Comparison of ENCODE assay signal across 9 mouse cellular contexts in genomic region chr5:108448785-108449668, GRCm38 (mm10). TPM values are rescaled to one million over a fixed set of nuclear protein-coding genes. Genes with fewer than 3 reads are reported as not detected.
DNase-seq lines count a peak whose midpoint lies in the region; ATAC-seq lines count a peak whose summit lies in the region.
"Had no signal": no experiment of that assay in that cellular context is flagged by ENCODE, and none has a peak within 500 bp of the region (broad histone marks: within the 10 kb centered on the region; RNA-seq: fewer than 3 reads in every experiment).

Gene Mfsd7a, minus strand, starts transcription at chr5:108448891.

- H3K36me3 ChIP-seq in embryonic facial prominence, embryonic 15.5 days: no peaks in the 10 kb centered on the region
- H3K36me3 ChIP-seq in heart, embryonic 11.5 days (ENCODE audit: control insufficient read depth, insufficient read depth, low read length): no peaks in the 10 kb centered on the region
- H3K36me3 ChIP-seq in kidney, embryonic 15.5 days: no peaks in the 10 kb centered on the region

- peaks cover 11% of the 10 kb centered on the region for H3K4me1 ChIP-seq in embryonic facial prominence, embryonic 15.5 days
- H3K4me1 ChIP-seq in heart, embryonic 11.5 days (ENCODE audit: control insufficient read depth, insufficient read depth, low read length): peaks cover 10% of the 10 kb centered on the region; the same call in 1 of the 2 replicates
- peaks cover 13% of the 10 kb centered on the region for H3K4me1 ChIP-seq in kidney, embryonic 15.5 days

- 14% methylated on average over 24 of the region's 24 CpGs for WGBS in embryonic facial prominence, embryonic 15.5 days
- 8% methylated on average over 24 of the region's 24 CpGs for WGBS in heart, embryonic 11.5 days (ENCODE audit: insufficient replicate concordance)
- 9% methylated on average over 24 of the region's 24 CpGs for WGBS in kidney, embryonic 15.5 days

- H3K4me3 ChIP-seq in embryonic facial prominence, embryonic 15.5 days (replicated peaks): peak within 1 kb of the TSS; percentile 41
- H3K4me3 ChIP-seq in heart, embryonic 11.5 days (ENCODE audit: low read depth, low read length): peak within 1 kb of the TSS; percentile 39
- peak within 1 kb of the TSS; percentile 43 for H3K4me3 ChIP-seq in kidney, embryonic 15.5 days (replicated peaks)

- peak within 1 kb of the TSS; percentile 39; the same call in 1 of the 2 replicates for H3K27ac ChIP-seq in embryonic facial prominence, embryonic 15.5 days (replicated peaks)
- peak within 1 kb of the TSS; percentile 22; the same call in 1 of the 2 replicates for H3K27ac ChIP-seq in heart, embryonic 11.5 days (ENCODE audit: low read depth, low read length)
- H3K27ac ChIP-seq in kidney, embryonic 15.5 days: peak within 1 kb of the TSS; percentile 41

- no peaks in the 10 kb centered on the region for H3K9me3 ChIP-seq in embryonic facial prominence, embryonic 15.5 days (replicated peaks)
- no peaks in the 10 kb centered on the region for H3K9me3 ChIP-seq in heart, embryonic 11.5 days (replicated peaks; ENCODE audit: control insufficient read depth, low read length)
- H3K9me3 ChIP-seq in kidney, embryonic 15.5 days (replicated peaks): no peaks in the 10 kb centered on the region

- intact Hi-C loops in left cerebral cortex, postnatal 4 days (cut with DNase I): no loop called here

- peak within 1 kb of the TSS; percentile 4; the same call in 1 of the 2 replicates for H3K9ac ChIP-seq in embryonic facial prominence, embryonic 15.5 days
- H3K9ac ChIP-seq in heart, embryonic 11.5 days (ENCODE audit: low read depth, low read length): peak within 1 kb of the TSS; percentile 46
- peak within 1 kb of the TSS; percentile 41 for H3K9ac ChIP-seq in kidney, embryonic 15.5 days

- peak; percentile 78 for ATAC-seq in embryonic facial prominence, embryonic 15.5 days (ENCODE audit: insufficient number of reproducible peaks, low FRiP score, low TSS enrichment, low read depth)
- ATAC-seq in heart, embryonic 11.5 days (replicated peaks; ENCODE audit: insufficient number of reproducible peaks, low FRiP score, low TSS enrichment): peak; percentile 84
- ATAC-seq in kidney, embryonic 15.5 days (replicated peaks; ENCODE audit: low FRiP score): peak; percentile 97

- peak within 1 kb of the TSS; percentile 60 for H3K4me2 ChIP-seq in embryonic facial prominence, embryonic 15.5 days (replicated peaks)
- H3K4me2 ChIP-seq in heart, embryonic 11.5 days: peak within 1 kb of the TSS; percentile 72
- H3K4me2 ChIP-seq in kidney, embryonic 15.5 days: peak within 1 kb of the TSS; percentile 68

- peak; percentile 24 for DNase-seq in left cerebral cortex, postnatal 4 days
- DNase-seq in left cerebral cortex, adult 8-10 months (ENCODE audit: low spot score in 2 of 2): no peak
- peak; percentile 78 for DNase-seq in lung, postnatal 14 days
- peak; percentile 80 for DNase-seq in ovary, postnatal 36 days (ENCODE audit: low spot score)
- no peak for DNase-seq in layer of hippocampus, adult 8-10 months (ENCODE audit: low spot score in 2 of 2)

- H3K27me3 ChIP-seq in embryonic facial prominence, embryonic 15.5 days: peaks cover 9% of the 10 kb centered on the region; the same call in 1 of the 2 replicates
- H3K27me3 ChIP-seq in heart, embryonic 11.5 days (ENCODE audit: control insufficient read depth, insufficient read depth, low read length): peaks cover 3% of the 10 kb centered on the region
- H3K27me3 ChIP-seq in kidney, embryonic 15.5 days: peaks cover 15% of the 10 kb centered on the region

RNA-seq across cellular contexts. Expression of gene Mfsd7a, which starts in this region (rescaled TPM):
- total RNA-seq in left cerebral cortex, postnatal 4 days (2021): under 1 TPM; 0.20 to 0.32 TPM
- total RNA-seq in left cerebral cortex, adult 8-10 months (2022): 1 to 10 TPM in 3 of 4 experiments, under 1 TPM in 1; 0.81 to 1.4 (median 1.2) TPM
- polyA plus RNA-seq in embryonic facial prominence, embryonic 15.5 days (2015; fragmentation: Nextera tagmentation; extraction: Ambion mirVana): 0.65 and 1.1 TPM in 2 replicates
- polyA plus RNA-seq in heart, embryonic 11.5 days (2014; fragmentation: Nextera tagmentation; extraction: Ambion mirVana): 0.08 and 0.27 TPM in 2 replicates
- polyA plus RNA-seq in kidney, embryonic 15.5 days (2015; fragmentation: Nextera tagmentation; extraction: Ambion mirVana): 0.58 and 0.70 TPM in 2 replicates
- total RNA-seq in layer of hippocampus, adult 8-10 months (2022): 1 to 10 TPM; 1.2 to 2.3 (median 1.7) TPM
- total RNA-seq: CH12.LX had no signal

Comparison
In these comparisons a context has a peak if more than half of its experiments do, and no peak if none do; other contexts are left out.
1. Peak in DNase-seq in left cerebral cortex, postnatal 4 days; RNA of the gene not detected or under 1 TPM.
2. Peak in ATAC-seq, H3K4me3 ChIP-seq, H3K27ac ChIP-seq, H3K9ac ChIP-seq and H3K4me2 ChIP-seq in heart, embryonic 11.5 days; RNA of the gene not detected or under 1 TPM.
3. Peak in ATAC-seq, H3K4me3 ChIP-seq, H3K27ac ChIP-seq, H3K9ac ChIP-seq and H3K4me2 ChIP-seq in kidney, embryonic 15.5 days; RNA of the gene not detected or under 1 TPM.
4. DNase-seq: peak in lung, postnatal 14 days (single experiment) and ovary, postnatal 36 days (single experiment); none in left cerebral cortex, adult 8-10 months (0 of 2) and layer of hippocampus, adult 8-10 months (0 of 2).
5. Peak in every context shown above with its lines, with median percentiles within 50 percentile points of each other: ATAC-seq, H3K27ac ChIP-seq, H3K4me2 ChIP-seq, H3K4me3 ChIP-seq and H3K9ac ChIP-seq.